Mouse (Mus musculus) limb, embryonic 11.5 days (tissue): ENCODE measurements around the gene Sod1. TPM values are rescaled to one million over a fixed set of nuclear protein-coding genes. Genes with fewer than 3 reads are reported as not detected.
"Not testable (repeated sequence)": the region's sequence is repeated elsewhere in the genome, so short reads cannot be mapped to it uniquely, and the experiment has no call there.

Experiments used
- ATAC-seq: fragments of 200-750 bp; cut with Nextera tagmentation; 2 replicates; pipeline ENCODE4 v1.8.0; 2017; ENCODE audit warnings: low read depth; ENCODE audit not compliant: insufficient number of reproducible peaks, low FRiP score, low TSS enrichment
- DNase-seq: peaks from one replicate; pipeline ENCODE4 v3.0.0-alpha.2; 2015; ENCODE audit warnings: low spot score
- H3K27ac ChIP-seq: fragments of 300-500 bp; sonication (generic); replicated peaks from 2 replicates; pipeline ENCODE4 v1.5.1; 2014; ENCODE audit warnings: low read depth, mild to moderate bottlenecking, low read length
- H3K27me3 ChIP-seq: fragments of 300-500 bp; sonication (generic); 2 replicates; pipeline ENCODE4 v1.6.1; 2014; ENCODE audit warnings: mild to moderate bottlenecking, low read length, mixed read lengths; ENCODE audit not compliant: control insufficient read depth, insufficient read depth
- H3K36me3 ChIP-seq: fragments of 300-500 bp; sonication (generic); 2 replicates; pipeline ENCODE4 v1.6.1; 2014; ENCODE audit warnings: mild to moderate bottlenecking, low read length, moderate library complexity, mixed read lengths; ENCODE audit not compliant: control insufficient read depth, insufficient read depth
- H3K4me1 ChIP-seq: fragments of 300-500 bp; sonication (generic); 2 replicates; pipeline ENCODE4 v1.6.1; 2014; ENCODE audit warnings: low read length, mixed read lengths; ENCODE audit not compliant: control insufficient read depth, insufficient read depth
- H3K4me2 ChIP-seq: fragments of 300-500 bp; sonication (generic); 2 replicates; pipeline ENCODE4 v1.6.1; 2014; ENCODE audit warnings: low read depth, mild to moderate bottlenecking, moderate library complexity; ENCODE audit not compliant: severe bottlenecking
- H3K4me3 ChIP-seq: fragments of 300-500 bp; sonication (generic); 2 replicates; pipeline ENCODE4 v1.5.1; 2014; ENCODE audit warnings: low read depth, low read length
- H3K9ac ChIP-seq: fragments of 300-500 bp; sonication (generic); 2 replicates; pipeline ENCODE4 v1.6.1; 2014; ENCODE audit warnings: mild to moderate bottlenecking, low read length
- H3K9me3 ChIP-seq: fragments of 300-500 bp; sonication (generic); 2 replicates; pipeline ENCODE4 v1.6.1; 2016; ENCODE audit warnings: low read length; ENCODE audit not compliant: control insufficient read depth
- WGBS: fragments of 180-500 bp; shearing (Covaris S2); extraction: QIAGEN DNeasy Blood & Tissue Kit; methylation state at CpG from one replicate; pipeline ENCODE4 v1.1.7; 2014; 5-methylcytosine and 5-hydroxymethylcytosine counted together
- polyA plus RNA-seq: library from polyadenylated mRNA; unstranded; fragments of >200 nt; fragmentation: Nextera tagmentation; extraction: Ambion mirVana; gene quantifications from 2 replicates; pipeline ENCODE4 v1.2.1, GENCODE M21; 2014

Sod1 gene
- polyA plus RNA-seq, 1 experiment from 2014 or later = 1,400 TPM

DNA sequence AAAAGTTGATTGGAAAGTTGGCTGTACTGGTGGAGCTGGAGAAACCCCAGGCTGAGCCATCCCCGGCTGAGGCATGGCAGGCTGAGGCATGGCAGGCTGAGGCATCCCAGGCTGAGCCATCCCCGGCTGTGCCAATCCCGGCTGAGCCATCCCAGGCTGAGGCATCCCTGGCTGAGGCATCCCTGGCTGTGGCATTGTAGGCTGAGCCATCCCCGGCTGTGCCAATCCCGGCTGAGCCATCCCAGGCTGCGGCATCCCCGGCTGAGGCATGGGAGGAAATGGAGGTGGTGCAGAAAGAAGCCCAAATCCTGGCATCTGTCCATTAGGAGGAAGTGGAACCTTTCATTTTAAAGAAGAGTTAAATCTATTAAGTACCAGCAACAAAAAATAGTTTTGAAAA, 29.5 kb downstream of the Sod1 start:
- Histone ChIP-seq H3K4me2 (no peak overlapping the region), H3K4me1 (no peaks in the 10 kb centered on the region), H3K27ac (no peak overlapping the region), H3K9me3 (no peaks in the 10 kb centered on the region), H3K4me3 (no peak overlapping the region), H3K36me3 (peaks cover 20% of the 10 kb centered on the region), H3K27me3 (no peaks in the 10 kb centered on the region), H3K9ac (no peak overlapping the region)
- DNase-seq = no peak
- 91% methylated on average over 7 of the region's 7 CpGs for WGBS
- ATAC-seq = no peak

DNA sequence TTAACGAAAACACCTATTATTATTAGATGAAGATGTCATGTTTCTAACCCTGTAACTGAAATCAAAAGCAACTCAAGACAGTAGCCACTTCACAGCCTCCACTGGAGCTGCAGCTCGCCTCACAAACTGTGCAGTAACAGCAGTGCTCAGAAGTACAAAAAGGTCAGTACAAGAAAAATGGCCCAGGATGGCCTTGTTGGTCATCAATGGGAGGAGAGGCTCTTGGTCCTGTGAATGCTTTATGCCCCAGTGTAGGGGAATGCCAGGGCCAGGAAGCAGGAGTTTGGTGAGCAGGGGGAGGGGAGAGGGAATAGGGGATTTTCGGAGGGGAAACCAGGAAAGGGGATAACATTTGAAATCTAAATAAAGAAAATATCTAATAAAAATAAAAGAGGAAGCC, 30.7 kb downstream of the Sod1 start:
- H3K9me3 ChIP-seq, H3K4me1 ChIP-seq, H3K27ac ChIP-seq, H3K27me3 ChIP-seq, H3K9ac ChIP-seq, H3K4me3 ChIP-seq, ATAC-seq, DNase-seq, H3K4me2 ChIP-seq: not testable (repeated sequence)
- peaks cover 18% of the 10 kb centered on the region for H3K36me3 ChIP-seq
- WGBS = 96% methylated on average over 3 of the region's 3 CpGs

DNA sequence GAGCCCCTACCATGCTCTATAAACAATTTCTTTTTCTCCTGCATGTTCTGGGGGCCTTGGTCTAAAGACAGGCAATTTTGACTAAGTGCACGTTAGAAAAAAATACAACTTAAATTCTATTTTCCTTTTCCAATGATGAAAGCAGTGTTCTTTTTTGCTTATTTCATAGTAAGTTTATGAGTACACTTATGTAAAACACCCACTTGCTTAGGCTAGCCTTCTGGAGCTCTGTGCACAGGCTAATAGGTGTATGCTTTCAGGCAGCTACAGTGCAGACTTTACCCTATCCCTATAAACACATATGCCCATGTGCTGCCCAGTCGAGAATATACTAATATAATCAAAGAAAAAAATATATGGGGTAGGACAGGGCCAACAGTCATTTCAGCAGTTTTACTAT, 32.0 kb downstream of the Sod1 start:
- peaks cover 19% of the 10 kb centered on the region for H3K36me3 ChIP-seq
- no peak overlapping the region for H3K4me2 ChIP-seq
- H3K9me3 ChIP-seq = no peaks in the 10 kb centered on the region
- H3K27me3 ChIP-seq = no peaks in the 10 kb centered on the region
- no peak overlapping the region for H3K4me3 ChIP-seq
- H3K27ac ChIP-seq = no peak overlapping the region
- no peak for ATAC-seq
- H3K4me1 ChIP-seq = no peaks in the 10 kb centered on the region
- no peak overlapping the region for H3K9ac ChIP-seq
- WGBS = 93% methylated on average over 2 of the region's 2 CpGs
- DNase-seq = no peak

GRCm38 (mm10) chr16:90258950-90259349, 38.4 kb downstream of the Sod1 start:
- Histone ChIP-seq H3K27me3 (no peaks in the 10 kb centered on the region), H3K9ac (no peak overlapping the region), H3K4me2 (no peak overlapping the region), H3K27ac (no peak overlapping the region), H3K36me3 (peaks cover 11% of the 10 kb centered on the region), H3K4me3 (no peak overlapping the region), H3K9me3 (no peaks in the 10 kb centered on the region), H3K4me1 (no peaks in the 10 kb centered on the region)
- 92% methylated on average over 7 of the region's 7 CpGs for WGBS
- DNase-seq (no peak), ATAC-seq (no peak)

- ATAC-seq = no peak
- Histone ChIP-seq H3K36me3 (peaks cover 11% of the 10 kb centered on the region), H3K4me3 (no peak overlapping the region), H3K4me2 (no peak overlapping the region), H3K9me3 (no peaks in the 10 kb centered on the region), H3K4me1 (no peaks in the 10 kb centered on the region), H3K9ac (no peak overlapping the region), H3K27me3 (no peaks in the 10 kb centered on the region), H3K27ac (no peak overlapping the region)
- 93% methylated on average over 5 of the region's 5 CpGs for WGBS
- no peak for DNase-seq
These were observed 39.1 kb downstream of the Sod1 start for GRCm38 (mm10) chr16:90259623-90260022.

DNA sequence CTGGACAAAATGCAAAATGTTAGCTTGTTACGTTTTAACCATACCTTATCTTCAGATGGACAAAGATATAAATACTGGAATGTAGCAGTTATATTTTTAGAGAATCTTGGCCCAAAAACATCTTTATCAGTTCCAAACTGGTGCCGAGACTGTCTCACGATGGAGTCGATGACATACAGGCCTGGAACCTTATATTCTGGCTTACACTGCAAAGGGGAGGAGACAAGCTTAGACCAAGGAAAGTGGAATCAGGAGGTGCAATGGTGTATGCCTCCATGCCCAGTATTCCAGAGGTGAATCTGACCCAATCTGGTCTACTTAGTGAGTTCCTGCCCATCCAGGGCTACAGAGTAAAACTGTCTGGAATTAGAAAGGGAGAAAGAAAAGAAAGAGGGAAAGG, 39.5 kb downstream of the Sod1 start:
- Histone ChIP-seq H3K36me3 (peaks cover 11% of the 10 kb centered on the region), H3K4me1 (no peaks in the 10 kb centered on the region), H3K4me3 (no peak overlapping the region), H3K9ac (no peak overlapping the region), H3K9me3 (no peaks in the 10 kb centered on the region), H3K4me2 (no peak overlapping the region), H3K27me3 (no peaks in the 10 kb centered on the region), H3K27ac (no peak overlapping the region)
- no peak for DNase-seq
- no peak for ATAC-seq
- WGBS = 91% methylated on average over 4 of the region's 4 CpGs

GRCm38 (mm10) chr16:90261791-90262190, 41.2 kb downstream of the Sod1 start:
- DNase-seq = no peak
- Histone ChIP-seq H3K9me3 (no peaks in the 10 kb centered on the region), H3K4me1 (no peaks in the 10 kb centered on the region), H3K4me3 (no peak overlapping the region), H3K4me2 (no peak overlapping the region), H3K27ac (no peak overlapping the region), H3K9ac (no peak overlapping the region), H3K27me3 (no peaks in the 10 kb centered on the region), H3K36me3 (peaks cover 9% of the 10 kb centered on the region)
- 97% methylated on average over 2 of the region's 2 CpGs for WGBS
- no peak for ATAC-seq

DNA sequence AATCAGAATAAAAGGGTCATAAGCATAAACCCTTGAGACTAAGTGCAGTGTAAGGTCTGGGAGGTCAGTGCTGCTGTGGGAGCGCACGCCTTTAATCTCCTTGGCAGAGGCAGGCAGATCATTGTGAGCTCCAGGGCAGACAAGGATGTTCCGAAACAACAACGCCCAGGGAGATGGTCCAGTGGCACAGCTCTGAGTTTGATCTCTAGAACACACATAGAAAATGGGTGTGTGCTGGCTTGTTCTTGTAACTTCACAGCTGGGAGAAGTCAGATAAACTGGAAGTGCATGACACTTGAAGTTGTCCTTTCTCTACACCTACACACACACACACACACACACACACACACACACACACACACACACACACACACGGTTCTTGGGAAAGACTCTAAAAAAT, 43.5 kb downstream of the Sod1 start:
- ATAC-seq (no peak), DNase-seq (no peak)
- H3K4me1 ChIP-seq = no peaks in the 10 kb centered on the region
- no peaks in the 10 kb centered on the region for H3K9me3 ChIP-seq
- 91% methylated on average over 5 of the region's 5 CpGs for WGBS
- no peaks in the 10 kb centered on the region for H3K27me3 ChIP-seq
- H3K9ac ChIP-seq = no peak overlapping the region
- H3K4me2 ChIP-seq = no peak overlapping the region
- peaks cover 4% of the 10 kb centered on the region for H3K36me3 ChIP-seq
- no peak overlapping the region for H3K27ac ChIP-seq
- no peak overlapping the region for H3K4me3 ChIP-seq

DNA sequence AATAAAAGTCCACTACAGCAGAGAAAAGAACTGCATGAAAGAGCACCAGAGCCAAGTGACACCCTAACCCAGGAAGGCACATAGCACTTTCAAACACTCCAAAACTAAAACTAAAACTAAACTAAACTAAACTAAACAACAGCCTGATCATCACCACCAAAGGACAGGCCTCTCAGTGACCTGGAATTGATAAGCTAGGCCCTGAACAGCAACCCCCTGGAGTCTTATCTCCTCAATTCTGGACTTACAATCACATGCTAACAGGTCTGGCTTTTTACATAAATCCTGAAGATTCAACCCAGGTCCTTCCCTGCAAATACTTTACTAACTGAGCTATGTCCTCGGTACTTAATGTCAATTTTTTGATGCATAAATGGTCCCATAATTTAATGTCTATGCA, 44.6 kb downstream of the Sod1 start:
- H3K4me1 ChIP-seq = no peaks in the 10 kb centered on the region; the same call in 1 of the 2 replicates
- DNase-seq (no peak), ATAC-seq (no peak)
- no peaks in the 10 kb centered on the region for H3K9me3 ChIP-seq
- no peak overlapping the region for H3K4me2 ChIP-seq
- H3K9ac ChIP-seq = no peak overlapping the region
- H3K27me3 ChIP-seq = no peaks in the 10 kb centered on the region
- 81% methylated on average over 1 of the region's 1 CpGs for WGBS
- H3K27ac ChIP-seq = no peak overlapping the region
- H3K36me3 ChIP-seq = peaks cover 4% of the 10 kb centered on the region
- H3K4me3 ChIP-seq = no peak overlapping the region
